ENCODE assay signal across 8 mouse cellular contexts in the genomic region with DNA sequence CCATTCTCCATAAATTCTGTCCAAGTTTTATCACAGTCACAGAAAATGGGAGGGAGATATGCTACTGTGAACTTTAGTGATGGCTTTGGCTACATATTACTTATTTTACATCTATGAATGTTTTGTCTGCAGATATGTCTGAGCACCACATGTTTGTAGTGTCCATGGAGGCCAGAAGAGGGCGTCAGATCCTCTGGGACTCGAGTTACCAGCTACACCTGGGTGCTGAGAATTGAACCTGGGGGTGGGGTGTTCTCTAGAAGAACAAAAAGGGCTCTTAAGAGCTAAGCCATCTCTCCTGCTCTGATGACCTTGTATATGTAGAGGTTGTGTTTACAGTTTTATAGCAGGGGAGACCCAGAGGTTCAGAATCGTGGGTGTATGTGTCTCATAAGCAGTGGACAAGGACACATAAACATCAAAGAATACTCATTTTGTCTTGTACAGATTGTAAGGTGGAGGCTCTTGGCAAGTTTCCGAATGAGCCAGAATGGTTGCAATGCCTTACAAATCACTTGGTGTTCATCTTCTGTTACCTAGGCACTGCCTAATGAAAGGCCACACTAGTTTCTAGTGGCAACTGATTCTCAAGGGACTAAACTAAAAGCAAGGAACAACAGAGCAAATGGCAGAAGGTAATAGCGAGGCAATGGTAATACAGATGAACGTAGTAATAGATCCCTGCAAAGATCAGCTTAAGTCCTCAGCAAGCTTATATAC. TPM values are rescaled to one million over a fixed set of nuclear protein-coding genes. Genes with fewer than 3 reads are reported as not detected.
DNase-seq lines count a peak whose midpoint lies in the region; ATAC-seq and TF ChIP-seq lines count a peak whose summit lies in the region.

No protein-coding gene starts in this region.

- H3K9me3 ChIP-seq in lung, postnatal 0 days (ENCODE audit: low read length) = no peaks in the 10 kb centered on the region
- H3K9me3 ChIP-seq in forebrain, embryonic 10.5 days = no peaks in the 10 kb centered on the region
- H3K9me3 ChIP-seq in stomach, embryonic 16.5 days (replicated peaks; ENCODE audit: control insufficient read depth, low read length) = no peaks in the 10 kb centered on the region

- H3K4me1 ChIP-seq in lung, postnatal 0 days (ENCODE audit: insufficient read depth, low read depth, low read length) = peaks cover 10% of the 10 kb centered on the region; the same call in 1 of the 2 replicates
- H3K4me1 ChIP-seq in forebrain, embryonic 10.5 days = peaks cover 50% of the 10 kb centered on the region
- peaks cover 31% of the 10 kb centered on the region for H3K4me1 ChIP-seq in stomach, embryonic 16.5 days (ENCODE audit: control insufficient read depth, insufficient read depth, low read length)

- no peak for ATAC-seq in lung, postnatal 0 days
- ATAC-seq in stomach, embryonic 16.5 days (ENCODE audit: insufficient read depth, low FRiP score) = no peak

- TF ChIP-seq EP300 in lung, postnatal 0 days (IDR thresholded peaks at IDR 0.05) = no peak

- DNase-seq in lung, postnatal 0 days (ENCODE audit: low spot score) = no peak
- no peak for DNase-seq in lung, postnatal 36 days
- DNase-seq in forebrain, embryonic 10.5 days (ENCODE audit: extremely low spot score, low spot score) = no peak
- peak; percentile 50 for DNase-seq in liver
- no peak for DNase-seq in spleen, postnatal 14 days (ENCODE audit: low spot score in 2 of 2)
- DNase-seq in cerebellum, adult 18-20 months = no peak
- no peak for DNase-seq in gastrocnemius, adult 18-20 months (ENCODE audit: low spot score)

- H3K27me3 ChIP-seq in lung, postnatal 0 days (replicated peaks; ENCODE audit: insufficient read depth, low read length) = no peaks in the 10 kb centered on the region
- H3K27me3 ChIP-seq in forebrain, embryonic 10.5 days (ENCODE audit: poor library complexity, severe bottlenecking) = no peaks in the 10 kb centered on the region
- H3K27me3 ChIP-seq in stomach, embryonic 16.5 days (ENCODE audit: control insufficient read depth, insufficient read depth, low read length) = no peaks in the 10 kb centered on the region

- WGBS in lung, postnatal 0 days = 41% methylated on average over 6 of the region's 6 CpGs
- WGBS in forebrain, embryonic 10.5 days = 57% methylated on average over 6 of the region's 6 CpGs
- WGBS in stomach, embryonic 16.5 days = 43% methylated on average over 6 of the region's 6 CpGs

- TF ChIP-seq CTCF in lung, postnatal 0 days (IDR thresholded peaks at IDR 0.05) = 0 out of 2 replicates have a peak, but pooled peaks have one; percentile 7

- no peak overlapping the region for H3K27ac ChIP-seq in lung, postnatal 0 days (ENCODE audit: low read length)
- peak overlapping the region; percentile 100 for H3K27ac ChIP-seq in forebrain, embryonic 10.5 days
- peak overlapping the region; percentile 93 for H3K27ac ChIP-seq in stomach, embryonic 16.5 days (ENCODE audit: low read length)

- no peak overlapping the region for H3K4me3 ChIP-seq in lung, postnatal 0 days (ENCODE audit: low read depth, low read length)
- H3K4me3 ChIP-seq in forebrain, embryonic 10.5 days = peak overlapping the region; percentile 96
- H3K4me3 ChIP-seq in stomach, embryonic 16.5 days (replicated peaks; ENCODE audit: low read length) = peak overlapping the region; percentile 94; the same call in 1 of the 2 replicates

- H3K4me2 ChIP-seq in lung, postnatal 0 days (replicated peaks; ENCODE audit: low read depth, low read length) = peak overlapping the region; percentile 87; the same call in 1 of the 2 replicates
- H3K4me2 ChIP-seq in stomach, embryonic 16.5 days (ENCODE audit: low read depth, low read length) = peak overlapping the region; percentile 94; the same call in 1 of the 2 replicates

- H3K9ac ChIP-seq in lung, postnatal 0 days (replicated peaks; ENCODE audit: low read depth) = no peak overlapping the region
- H3K9ac ChIP-seq in stomach, embryonic 16.5 days (ENCODE audit: low read length) = no peak overlapping the region

- H3K36me3 ChIP-seq in lung, postnatal 0 days (ENCODE audit: insufficient read depth, low read length) = no peaks in the 10 kb centered on the region
- no peaks in the 10 kb centered on the region for H3K36me3 ChIP-seq in forebrain, embryonic 10.5 days (replicated peaks)
- H3K36me3 ChIP-seq in stomach, embryonic 16.5 days (ENCODE audit: control insufficient read depth, insufficient read depth, low read length) = no peaks in the 10 kb centered on the region

RNA-seq across cellular contexts. Expression of a gene that starts 1.0 kb away (rescaled TPM):
- polyA plus RNA-seq in lung, postnatal 0 days (2015; fragmentation: Nextera tagmentation; extraction: Ambion mirVana) = 71.9 and 79.9 TPM in 2 replicates
- polyA plus RNA-seq in forebrain, embryonic 10.5 days (2016; fragmentation: Nextera tagmentation; extraction: Ambion mirVana) = 92.8 and 96.9 TPM in 2 replicates
- polyA plus RNA-seq in stomach, embryonic 16.5 days (2015; fragmentation: Nextera tagmentation; extraction: Ambion mirVana) = 43.1 and 44.3 TPM in 2 replicates
- total RNA-seq in gastrocnemius, adult 18-20 months (2021) = 1 to 10 TPM; 6.5 to 7.4 TPM

RNA-seq across cellular contexts. Expression of a gene that starts 47.4 kb away (rescaled TPM):
- 55.5 and 60.5 TPM in 2 replicates for polyA plus RNA-seq in lung, postnatal 0 days (2015; fragmentation: Nextera tagmentation; extraction: Ambion mirVana)
- 72.1 and 81.6 TPM in 2 replicates for polyA plus RNA-seq in forebrain, embryonic 10.5 days (2016; fragmentation: Nextera tagmentation; extraction: Ambion mirVana)
- 51.9 and 53.2 TPM in 2 replicates for polyA plus RNA-seq in stomach, embryonic 16.5 days (2015; fragmentation: Nextera tagmentation; extraction: Ambion mirVana)
- total RNA-seq in gastrocnemius, adult 18-20 months (2021) = 10 to 100 TPM; 21.7 to 25.3 TPM
